Mouse (Mus musculus): ENCODE data around the gene Dazap2. TPM values are rescaled to one million over a fixed set of nuclear protein-coding genes. Genes with fewer than 3 reads are reported as not detected.

The Dazap2 gene
- polyA plus RNA-seq, 1 experiment: 126 TPM

DNA sequence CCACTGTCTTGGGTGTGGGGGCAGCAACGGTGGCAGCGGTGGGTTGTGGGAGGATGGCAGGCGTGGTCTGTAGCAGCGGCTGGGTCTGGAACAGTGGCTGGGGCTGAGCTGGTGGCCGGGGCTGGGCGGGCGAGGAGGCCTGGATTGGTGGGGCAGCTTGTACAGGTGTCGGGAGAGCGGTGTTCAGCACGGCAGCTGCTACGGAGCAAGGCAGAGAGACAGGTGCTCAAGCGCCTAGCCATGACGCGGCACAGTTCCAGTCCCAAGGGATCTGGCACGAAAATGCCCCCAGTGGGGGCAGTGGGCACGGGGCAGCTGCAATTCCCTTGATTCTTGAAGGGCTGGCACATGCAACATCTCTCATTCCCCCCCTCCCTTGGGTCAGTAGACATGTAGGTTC is 29.2 kb upstream of the Dazap2 start:
- no peak for TF ChIP-seq CTCF (IDR thresholded peaks at IDR 0.05; ENCODE audit: borderline replicate concordance, insufficient read depth, low read length)
- TF ChIP-seq POLR2A (IDR thresholded peaks at IDR 0.05; ENCODE audit: low read depth, low read length): no peak
- no peak overlapping the region for H3K27ac ChIP-seq (ENCODE audit: insufficient read depth, low read length)
- no peaks in the 10 kb centered on the region for H3K4me1 ChIP-seq (ENCODE audit: control insufficient read depth, insufficient read depth, low read length)
- no peak overlapping the region for H3K4me3 ChIP-seq (ENCODE audit: insufficient read depth, low read length)

DNA sequence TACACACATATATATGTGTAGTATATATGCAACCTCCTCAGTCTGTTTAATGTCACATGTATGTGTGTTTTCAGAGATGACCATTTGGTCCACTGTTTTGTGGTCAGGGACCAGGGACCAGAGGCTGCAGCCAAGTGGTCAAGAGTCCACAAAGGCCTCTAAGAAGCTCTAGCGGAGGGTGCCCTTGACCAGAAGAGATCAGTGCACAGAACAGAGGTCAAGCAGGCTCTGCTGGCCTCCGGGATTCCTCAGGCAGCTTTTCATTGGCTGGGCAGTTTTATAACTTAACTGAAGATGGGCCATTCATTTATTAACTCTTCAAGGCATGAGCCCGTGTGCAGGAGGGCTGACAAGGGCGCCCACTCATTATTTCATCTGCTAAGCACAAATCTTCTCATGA is 28.0 kb upstream of the Dazap2 start:
- Histone ChIP-seq H3K4me3 (ENCODE audit: insufficient read depth, low read length) (no peak overlapping the region), H3K4me1 (ENCODE audit: control insufficient read depth, insufficient read depth, low read length) (no peaks in the 10 kb centered on the region), H3K27ac (ENCODE audit: insufficient read depth, low read length) (no peak overlapping the region)
- TF ChIP-seq CTCF (IDR thresholded peaks at IDR 0.05; ENCODE audit: borderline replicate concordance, insufficient read depth, low read length) (no peak), POLR2A (IDR thresholded peaks at IDR 0.05; ENCODE audit: low read depth, low read length) (no peak)

GRCm38 (mm10) chr15:100588297-100588696 is 26.9 kb upstream of the Dazap2 start:
- TF ChIP-seq POLR2A (IDR thresholded peaks at IDR 0.05; ENCODE audit: low read depth, low read length): no peak
- no peak for TF ChIP-seq CTCF (IDR thresholded peaks at IDR 0.05; ENCODE audit: borderline replicate concordance, insufficient read depth, low read length)
- Histone ChIP-seq H3K4me1 (ENCODE audit: control insufficient read depth, insufficient read depth, low read length) (no peaks in the 10 kb centered on the region), H3K27ac (ENCODE audit: insufficient read depth, low read length) (no peak overlapping the region), H3K4me3 (ENCODE audit: insufficient read depth, low read length) (no peak overlapping the region)

GRCm38 (mm10) chr15:100590436-100590835 is 24.7 kb upstream of the Dazap2 start:
- no peak overlapping the region for H3K4me3 ChIP-seq (ENCODE audit: insufficient read depth, low read length)
- H3K27ac ChIP-seq (ENCODE audit: insufficient read depth, low read length): no peak overlapping the region
- TF ChIP-seq POLR2A (IDR thresholded peaks at IDR 0.05; ENCODE audit: low read depth, low read length) (no peak), CTCF (IDR thresholded peaks at IDR 0.05; ENCODE audit: borderline replicate concordance, insufficient read depth, low read length) (no peak)
- no peaks in the 10 kb centered on the region for H3K4me1 ChIP-seq (ENCODE audit: control insufficient read depth, insufficient read depth, low read length)

DNA sequence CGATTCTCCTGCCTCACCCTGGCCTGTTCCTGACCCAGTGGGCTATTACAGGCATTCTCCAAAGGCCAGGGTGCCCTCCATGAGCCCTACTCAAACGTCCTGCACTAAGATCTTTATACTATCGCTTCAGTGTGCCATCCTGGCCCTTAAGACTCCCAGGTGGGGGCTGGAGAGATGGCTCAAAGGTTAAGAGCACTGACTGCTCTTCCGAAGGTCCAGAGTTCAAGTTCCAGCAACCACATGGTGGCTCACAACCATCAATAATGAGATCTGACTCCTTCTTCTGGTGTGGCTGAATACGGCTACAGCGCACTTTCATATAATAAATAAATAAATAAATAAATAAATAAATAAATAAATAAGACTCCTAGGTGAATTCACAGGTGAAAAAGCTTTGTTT is 22.3 kb upstream of the Dazap2 start:
- Histone ChIP-seq H3K27ac (ENCODE audit: insufficient read depth, low read length) (no peak overlapping the region), H3K4me1 (ENCODE audit: control insufficient read depth, insufficient read depth, low read length) (no peaks in the 10 kb centered on the region), H3K4me3 (ENCODE audit: insufficient read depth, low read length) (no peak overlapping the region)
- no peak for TF ChIP-seq CTCF (IDR thresholded peaks at IDR 0.05; ENCODE audit: borderline replicate concordance, insufficient read depth, low read length)
- no peak for TF ChIP-seq POLR2A (IDR thresholded peaks at IDR 0.05; ENCODE audit: low read depth, low read length)

- H3K4me3 ChIP-seq (ENCODE audit: insufficient read depth, low read length): peak overlapping the region; percentile 46; the same call in 1 of the 2 replicates
- TF ChIP-seq POLR2A (IDR thresholded peaks at IDR 0.05; ENCODE audit: low read depth, low read length) (no peak), CTCF (IDR thresholded peaks at IDR 0.05; ENCODE audit: borderline replicate concordance, insufficient read depth, low read length) (no peak)
- H3K27ac ChIP-seq (ENCODE audit: insufficient read depth, low read length): no peak overlapping the region
These were observed 16.8 kb upstream of the Dazap2 start for GRCm38 (mm10) chr15:100598287-100598882.

GRCm38 (mm10) chr15:100598883-100599275 is 16.3 kb upstream of the Dazap2 start:
- H3K4me3 ChIP-seq (ENCODE audit: insufficient read depth, low read length): peak overlapping the region; percentile 46
- no peaks in the 10 kb centered on the region for H3K4me1 ChIP-seq (ENCODE audit: control insufficient read depth, insufficient read depth, low read length)
- TF ChIP-seq CTCF (IDR thresholded peaks at IDR 0.05; ENCODE audit: borderline replicate concordance, insufficient read depth, low read length) (no peak), POLR2A (IDR thresholded peaks at IDR 0.05; ENCODE audit: low read depth, low read length) (peak; percentile 31; the same call in 1 of the 2 replicates)
- no peak overlapping the region for H3K27ac ChIP-seq (ENCODE audit: insufficient read depth, low read length)

More at GRCm38 (mm10) chr15:100598287-100598882, 16.8 kb upstream of the Dazap2 start:
- no peaks in the 10 kb centered on the region for H3K4me1 ChIP-seq (ENCODE audit: control insufficient read depth, insufficient read depth, low read length)

DNA sequence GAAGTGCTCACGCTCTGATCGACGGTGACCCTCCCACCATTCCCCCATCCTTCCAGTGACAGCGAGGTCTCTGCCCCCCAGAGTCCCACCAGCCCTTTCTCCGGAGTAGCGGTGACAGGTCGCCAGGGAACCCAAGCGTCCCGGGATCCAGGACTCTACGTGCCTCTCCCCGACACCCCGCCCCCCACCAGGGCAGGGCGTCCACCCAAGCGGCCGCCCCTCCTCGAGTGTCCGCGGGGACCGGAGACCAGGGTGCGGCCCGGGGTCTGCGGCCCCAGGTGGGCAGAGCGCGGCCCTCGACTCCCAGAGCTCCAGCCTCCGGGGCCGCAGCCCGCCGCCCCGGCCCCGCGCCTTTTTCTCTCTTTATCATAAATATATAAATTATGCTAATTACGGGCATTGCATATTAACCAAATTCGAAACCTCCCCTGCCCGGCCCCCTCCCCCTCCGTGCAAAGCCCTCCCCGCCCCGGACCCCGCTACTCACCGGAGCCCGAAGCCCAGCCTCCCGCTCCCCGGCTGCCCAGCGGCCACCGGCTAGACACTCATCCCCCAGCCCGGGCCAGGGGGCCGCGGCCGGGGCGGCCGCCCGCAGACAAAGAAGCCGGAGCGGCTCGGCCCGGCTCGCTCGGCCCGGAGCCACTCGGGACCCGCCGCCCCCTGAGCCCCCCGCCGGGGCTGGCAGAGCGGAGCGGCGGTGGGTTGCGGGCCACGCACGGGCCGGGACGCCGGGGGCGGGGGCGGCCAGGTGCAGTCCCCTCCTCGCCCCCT is 15.7 kb upstream of the Dazap2 start, which contains the start of gene Pou6f1:
Gene Pou6f1 (minus strand): TSS at position 709 of the 771 bp plus-strand sequence.
- TF ChIP-seq POLR2A (IDR thresholded peaks at IDR 0.05; ENCODE audit: low read depth, low read length) (no peak), CTCF (IDR thresholded peaks at IDR 0.05; ENCODE audit: borderline replicate concordance, insufficient read depth, low read length) (no peak)
- H3K4me1 ChIP-seq (ENCODE audit: control insufficient read depth, insufficient read depth, low read length): no peaks in the 10 kb centered on the region

GRCm38 (mm10) chr15:100600047-100600695 is 15.0 kb upstream of the Dazap2 start:
- TF ChIP-seq CTCF (IDR thresholded peaks at IDR 0.05; ENCODE audit: borderline replicate concordance, insufficient read depth, low read length): no peak
- Histone ChIP-seq H3K4me1 (ENCODE audit: control insufficient read depth, insufficient read depth, low read length) (no peaks in the 10 kb centered on the region), H3K27ac (ENCODE audit: insufficient read depth, low read length) (no peak overlapping the region), H3K4me3 (ENCODE audit: insufficient read depth, low read length) (peak overlapping the region; percentile 46)

More for the DNA sequence above, 15.7 kb upstream of the Dazap2 start, which contains the start of gene Pou6f1:
- no peak within 1 kb of the TSS for H3K27ac ChIP-seq (ENCODE audit: insufficient read depth, low read length)
- peak within 1 kb of the TSS; percentile 46 for H3K4me3 ChIP-seq (ENCODE audit: insufficient read depth, low read length)
